ENCODE assay signal across 9 mouse cellular contexts in genomic region chr2:138405753-138406528, GRCm38 (mm10).
DNase-seq lines count a peak whose midpoint lies in the region; ATAC-seq and TF ChIP-seq lines count a peak whose summit lies in the region.
"Had no signal": no experiment of that assay in that cellular context is flagged by ENCODE, and none has a peak within 500 bp of the region (broad histone marks: within the 10 kb centered on the region; RNA-seq: fewer than 3 reads in every experiment).

No protein-coding gene starts in this region.

- H3K79me2 ChIP-seq in heart, adult 2 months (replicated peaks; ENCODE audit: control insufficient read depth, insufficient read depth, low read length) = no peaks in the 10 kb centered on the region

- peak; percentile 85; the same call in 1 of the 2 replicates for ATAC-seq in limb, embryonic 13.5 days (ENCODE audit: low FRiP score, low read depth)

- TF ChIP-seq EP300 in heart, adult 2 months (IDR thresholded peaks at IDR 0.05; ENCODE audit: insufficient read depth, low read depth, low read length) = no peak

- H3K4me2 ChIP-seq in limb, embryonic 13.5 days (replicated peaks) = no peak overlapping the region
- H3K4me2 ChIP-seq: stomach, embryonic 15.5 days had no signal

- H3K4me1 ChIP-seq in heart, adult 2 months (ENCODE audit: control insufficient read depth, insufficient read depth, low read length) = no peaks in the 10 kb centered on the region; the same call in 1 of the 2 replicates
- H3K4me1 ChIP-seq in hindbrain, embryonic 10.5 days (replicated peaks) = peaks cover 11% of the 10 kb centered on the region
- H3K4me1 ChIP-seq in limb, embryonic 13.5 days = peaks cover 4% of the 10 kb centered on the region
- H3K4me1 ChIP-seq: stomach, embryonic 15.5 days had no signal

- peak; percentile 74 for DNase-seq in heart, adult 11 months
- DNase-seq in heart, adult 2 months = no peak
- DNase-seq in cerebellum, postnatal 36 days = peak; percentile 38 to 61
- DNase-seq in hindbrain, embryonic 10.5 days (ENCODE audit: low spot score) = peak; percentile 48
- DNase-seq in retina, postnatal 7 days (ENCODE audit: low read depth, low spot score) = peak; percentile 1
- no peak for DNase-seq in adrenal gland, postnatal 25 days
- DNase-seq in adrenal gland, postnatal 36 days = no peak

- no peak for TF ChIP-seq POLR2A in heart, adult 2 months (IDR thresholded peaks at IDR 0.05; ENCODE audit: insufficient read depth, low read depth, low read length)

- no peaks in the 10 kb centered on the region for H3K27me3 ChIP-seq in heart, adult 2 months (ENCODE audit: control insufficient read depth, insufficient read depth, low read length)
- no peaks in the 10 kb centered on the region for H3K27me3 ChIP-seq in hindbrain, embryonic 10.5 days (ENCODE audit: insufficient read depth, poor library complexity, severe bottlenecking)
- no peaks in the 10 kb centered on the region for H3K27me3 ChIP-seq in limb, embryonic 13.5 days
- H3K27me3 ChIP-seq: stomach, embryonic 15.5 days had no signal

- no peak overlapping the region for H3K4me3 ChIP-seq in heart, adult 2 months
- H3K4me3 ChIP-seq in hindbrain, embryonic 10.5 days = no peak overlapping the region
- H3K4me3 ChIP-seq in limb, embryonic 13.5 days = no peak overlapping the region
- H3K4me3 ChIP-seq: stomach, embryonic 15.5 days had no signal

- intact Hi-C loops in heart, adult 2 months (cut with DNase I) = no loop called here

- WGBS in heart, adult 2 months = 13% methylated on average over 4 of the region's 4 CpGs
- 12% methylated on average over 4 of the region's 4 CpGs for WGBS in hindbrain, embryonic 10.5 days
- 17% methylated on average over 4 of the region's 4 CpGs for WGBS in limb, embryonic 13.5 days

- H3K9me3 ChIP-seq in hindbrain, embryonic 10.5 days = no peaks in the 10 kb centered on the region
- H3K9me3 ChIP-seq in limb, embryonic 13.5 days = no peaks in the 10 kb centered on the region
- H3K9me3 ChIP-seq: stomach, embryonic 15.5 days had no signal

- no peak overlapping the region for H3K27ac ChIP-seq in heart, adult 2 months
- peak overlapping the region; percentile 41 for H3K27ac ChIP-seq in hindbrain, embryonic 10.5 days
- H3K27ac ChIP-seq in limb, embryonic 13.5 days = no peak overlapping the region
- H3K27ac ChIP-seq: stomach, embryonic 15.5 days had no signal

- no peak for TF ChIP-seq CTCF in heart, adult 2 months (IDR thresholded peaks at IDR 0.05)

- no peaks in the 10 kb centered on the region for H3K36me3 ChIP-seq in heart, adult 2 months (ENCODE audit: control insufficient read depth, insufficient read depth, low read length)
- H3K36me3 ChIP-seq in hindbrain, embryonic 10.5 days = no peaks in the 10 kb centered on the region
- no peaks in the 10 kb centered on the region for H3K36me3 ChIP-seq in limb, embryonic 13.5 days
- H3K36me3 ChIP-seq: stomach, embryonic 15.5 days had no signal

- H3K9ac ChIP-seq in heart, adult 2 months (ENCODE audit: low read depth, low read length) = no peak overlapping the region
- no peak overlapping the region for H3K9ac ChIP-seq in limb, embryonic 13.5 days
- H3K9ac ChIP-seq: stomach, embryonic 15.5 days had no signal

Comparison
In these comparisons a context has a peak if more than half of its experiments do, and no peak if none do; other contexts are left out.
1. DNase-seq: peak in heart, adult 11 months (single experiment), cerebellum, postnatal 36 days (2 of 2), hindbrain, embryonic 10.5 days (single experiment) and retina, postnatal 7 days (single experiment); none in heart, adult 2 months (0 of 2), adrenal gland, postnatal 25 days (single experiment) and adrenal gland, postnatal 36 days (0 of 2).